Mouse (Mus musculus): ENCODE data around the gene Tctex1d1. TPM values are rescaled to one million over a fixed set of nuclear protein-coding genes. Genes with fewer than 3 reads are reported as not detected.

The Tctex1d1 gene
- polyA plus RNA-seq, 1 experiment from 2014 or later = 0.38 TPM

DNA sequence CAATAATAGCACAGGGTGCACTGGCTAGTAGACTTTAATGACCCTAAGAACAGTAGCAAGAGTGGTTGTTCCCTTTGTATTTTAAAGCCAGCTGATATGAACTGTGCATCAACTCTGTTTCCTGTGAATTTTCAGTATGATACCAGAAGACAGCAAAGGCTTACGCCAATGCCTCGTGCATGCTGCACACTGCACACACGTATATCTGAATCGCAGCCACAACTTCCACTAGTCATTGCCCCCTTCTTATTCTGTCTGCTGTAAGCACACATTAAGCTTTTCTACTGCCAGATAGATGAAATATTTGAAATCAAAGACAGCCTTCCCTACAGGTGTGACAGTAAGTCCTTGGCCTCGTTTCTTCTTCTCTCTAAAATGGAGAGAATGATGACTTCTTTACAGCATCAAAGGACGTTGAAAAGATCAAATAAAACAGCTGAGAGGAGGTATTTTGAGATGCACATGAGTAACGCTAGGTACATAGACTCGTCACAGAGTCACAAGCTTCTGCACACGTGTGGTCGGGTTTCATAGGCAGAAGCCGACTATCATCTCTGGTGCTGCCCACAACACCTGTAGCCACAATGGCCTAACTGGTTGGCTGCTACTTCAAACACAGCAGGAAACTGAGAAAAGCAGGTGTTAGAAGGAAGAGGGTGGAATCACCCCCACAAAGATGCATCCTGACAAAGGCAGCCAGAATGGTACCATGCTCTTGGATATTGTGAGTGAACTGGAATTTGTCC, 12.4 kb downstream of the Tctex1d1 start:
- H3K27me3 ChIP-seq (ENCODE audit: insufficient read depth, poor library complexity, severe bottlenecking) = no peaks in the 10 kb centered on the region
- DNase-seq (ENCODE audit: low spot score) = no peak
- WGBS = 81% methylated on average over 11 of the region's 11 CpGs
- no peak overlapping the region for H3K27ac ChIP-seq
- H3K9me3 ChIP-seq = no peaks in the 10 kb centered on the region
- H3K4me1 ChIP-seq = 0 out of 2 replicates have a peak, but pooled peaks cover 3% of the 10 kb centered on the region
- no peaks in the 10 kb centered on the region for H3K36me3 ChIP-seq
- H3K4me3 ChIP-seq = no peak overlapping the region

DNA sequence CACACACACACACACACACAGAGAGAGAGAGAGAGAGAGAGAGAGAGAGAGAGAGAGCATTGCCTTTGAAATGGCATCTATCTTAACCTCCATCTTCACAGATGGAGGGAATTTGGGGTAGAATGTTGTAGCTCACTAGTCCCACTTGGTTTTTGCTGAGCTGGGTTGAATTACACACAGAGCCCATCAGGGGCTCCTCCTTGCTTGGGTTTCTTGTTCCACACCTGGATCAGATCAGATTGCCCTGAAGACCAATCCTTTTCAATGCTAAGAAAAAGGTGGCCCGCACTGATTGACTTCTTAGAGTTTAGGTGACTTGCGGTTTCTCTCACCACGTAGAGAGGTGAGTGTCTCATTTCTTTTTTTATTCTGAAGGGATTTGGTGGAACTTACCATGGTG, 13.3 kb downstream of the Tctex1d1 start:
- H3K36me3 ChIP-seq = no peaks in the 10 kb centered on the region
- 80% methylated on average over 3 of the region's 3 CpGs for WGBS
- no peak overlapping the region for H3K27ac ChIP-seq
- no peak for DNase-seq (ENCODE audit: low spot score)
- H3K27me3 ChIP-seq (ENCODE audit: insufficient read depth, poor library complexity, severe bottlenecking) = no peaks in the 10 kb centered on the region
- 0 out of 2 replicates have a peak, but pooled peaks cover 3% of the 10 kb centered on the region for H3K4me1 ChIP-seq
- no peak overlapping the region for H3K4me3 ChIP-seq
- no peaks in the 10 kb centered on the region for H3K9me3 ChIP-seq

DNA sequence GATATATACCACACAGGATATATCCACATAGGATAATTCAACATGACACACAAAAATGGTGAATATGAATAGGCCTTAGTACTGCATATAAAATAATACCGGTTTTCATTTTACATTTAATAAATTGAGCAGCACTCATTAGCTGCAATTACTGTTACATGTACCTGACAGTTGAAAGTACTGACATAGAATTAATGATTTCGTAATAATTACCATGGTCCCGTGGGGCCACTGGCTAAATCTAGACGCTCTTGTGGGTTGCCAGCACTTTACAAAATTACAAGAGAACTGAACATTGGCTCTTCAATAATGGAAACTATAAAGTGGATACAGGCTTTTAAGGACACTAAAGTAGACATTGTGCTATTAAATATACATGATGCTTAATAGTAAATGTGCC, 26.3 kb downstream of the Tctex1d1 start:
- Histone ChIP-seq H3K27me3 (ENCODE audit: insufficient read depth, poor library complexity, severe bottlenecking) (no peaks in the 10 kb centered on the region), H3K4me3 (no peak overlapping the region), H3K9me3 (no peaks in the 10 kb centered on the region), H3K27ac (no peak overlapping the region), H3K36me3 (no peaks in the 10 kb centered on the region), H3K4me1 (peaks cover 9% of the 10 kb centered on the region; the same call in 1 of the 2 replicates)
- WGBS = 80% methylated on average over 4 of the region's 4 CpGs
- DNase-seq (ENCODE audit: low spot score) = no peak

DNA sequence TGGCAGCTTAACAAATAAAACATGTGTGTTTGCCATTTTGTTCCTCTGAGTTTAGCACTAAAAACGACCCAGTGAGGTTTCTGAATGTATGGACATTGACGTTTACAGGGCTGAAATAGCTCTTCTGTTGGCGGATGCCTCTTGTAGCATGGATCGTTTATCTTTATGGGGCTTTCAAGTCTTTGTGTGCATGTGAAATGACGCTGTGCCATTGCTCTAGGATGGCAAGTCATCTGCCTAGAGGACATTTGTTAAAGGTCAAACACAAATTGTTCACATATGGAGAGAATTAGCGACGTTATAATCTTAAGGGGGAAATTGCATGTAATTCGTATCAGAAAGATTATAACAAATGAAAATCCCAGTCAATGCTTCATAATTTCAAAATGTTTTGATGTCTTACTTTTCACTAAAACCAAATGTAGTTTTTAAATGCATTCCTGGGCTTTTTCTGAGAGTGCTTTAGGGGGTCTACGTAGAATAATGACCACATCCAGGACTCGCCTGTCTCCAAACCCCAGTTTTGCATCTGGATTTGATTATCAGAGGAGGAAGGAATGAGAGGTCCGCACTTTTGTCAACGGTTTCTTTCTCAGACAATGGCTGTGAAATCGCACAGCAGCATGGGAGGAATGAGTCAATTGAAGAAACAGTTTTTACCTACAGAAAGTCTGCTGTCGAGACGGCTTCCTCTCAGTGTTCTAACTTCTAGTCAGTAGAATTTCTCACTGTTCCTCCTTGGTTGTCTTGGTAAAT, 27.0 kb downstream of the Tctex1d1 start:
- WGBS = 69% methylated on average over 15 of the region's 15 CpGs
- no peaks in the 10 kb centered on the region for H3K27me3 ChIP-seq (ENCODE audit: insufficient read depth, poor library complexity, severe bottlenecking)
- H3K36me3 ChIP-seq = no peaks in the 10 kb centered on the region
- DNase-seq (ENCODE audit: low spot score) = no peak
- H3K4me1 ChIP-seq = peaks cover 9% of the 10 kb centered on the region; the same call in 1 of the 2 replicates
- H3K4me3 ChIP-seq = no peak overlapping the region
- no peaks in the 10 kb centered on the region for H3K9me3 ChIP-seq
- H3K27ac ChIP-seq = no peak overlapping the region

DNA sequence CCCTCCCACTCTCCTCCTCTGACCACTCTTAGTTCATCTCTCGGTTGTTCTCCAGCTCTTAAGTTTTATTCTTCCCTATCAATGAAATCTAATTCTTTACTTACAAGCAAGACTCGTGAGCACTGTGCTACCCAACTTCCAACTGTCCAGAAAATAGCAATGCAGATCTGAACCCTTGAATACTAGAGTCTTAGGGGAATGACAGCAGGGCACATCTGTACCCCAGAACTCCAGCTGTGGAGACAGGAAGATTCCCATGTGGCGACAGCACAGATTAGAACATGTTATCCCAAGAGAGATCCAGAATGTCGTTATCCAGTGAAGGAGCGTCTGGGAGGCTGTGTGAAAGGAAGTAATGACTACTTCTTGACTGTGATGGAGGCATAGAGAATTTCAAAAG, 27.9 kb downstream of the Tctex1d1 start:
- Histone ChIP-seq H3K9me3 (no peaks in the 10 kb centered on the region), H3K4me1 (peaks cover 9% of the 10 kb centered on the region; the same call in 1 of the 2 replicates), H3K36me3 (no peaks in the 10 kb centered on the region), H3K27me3 (ENCODE audit: insufficient read depth, poor library complexity, severe bottlenecking) (no peaks in the 10 kb centered on the region), H3K27ac (0 out of 2 replicates have a peak overlapping the region, but pooled peaks have one; percentile 18), H3K4me3 (no peak overlapping the region)
- 57% methylated on average over 5 of the region's 5 CpGs for WGBS
- DNase-seq (ENCODE audit: low spot score) = no peak

DNA sequence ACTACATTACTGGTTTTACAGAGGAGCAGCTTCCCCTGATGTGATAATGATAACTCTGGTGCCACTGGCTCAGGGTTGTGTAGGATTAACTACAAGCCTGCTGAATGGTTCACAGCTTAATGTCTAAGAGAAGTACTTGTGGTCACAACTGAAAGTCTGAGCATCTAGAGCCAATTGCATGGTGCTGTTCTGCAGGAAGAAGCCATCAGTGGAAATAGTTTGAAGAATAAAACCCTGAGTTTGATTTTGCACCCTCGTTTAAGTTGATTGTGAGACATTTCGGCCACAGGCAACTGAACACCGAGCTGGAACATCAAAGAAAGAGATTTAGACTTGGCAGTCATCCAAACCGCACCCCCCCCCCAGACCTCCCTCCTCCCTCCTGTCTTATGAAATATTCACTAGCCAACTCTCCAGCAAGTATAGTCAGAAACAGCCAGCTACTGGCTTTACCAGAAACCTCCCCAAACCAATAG, 28.6 kb downstream of the Tctex1d1 start:
- Histone ChIP-seq H3K27me3 (ENCODE audit: insufficient read depth, poor library complexity, severe bottlenecking) (no peaks in the 10 kb centered on the region), H3K4me1 (peaks cover 13% of the 10 kb centered on the region; the same call in 1 of the 2 replicates), H3K9me3 (no peaks in the 10 kb centered on the region), H3K27ac (peak overlapping the region; percentile 16; the same call in 1 of the 2 replicates), H3K4me3 (no peak overlapping the region), H3K36me3 (no peaks in the 10 kb centered on the region)
- 49% methylated on average over 4 of the region's 4 CpGs for WGBS
- no peak for DNase-seq (ENCODE audit: low spot score)

DNA sequence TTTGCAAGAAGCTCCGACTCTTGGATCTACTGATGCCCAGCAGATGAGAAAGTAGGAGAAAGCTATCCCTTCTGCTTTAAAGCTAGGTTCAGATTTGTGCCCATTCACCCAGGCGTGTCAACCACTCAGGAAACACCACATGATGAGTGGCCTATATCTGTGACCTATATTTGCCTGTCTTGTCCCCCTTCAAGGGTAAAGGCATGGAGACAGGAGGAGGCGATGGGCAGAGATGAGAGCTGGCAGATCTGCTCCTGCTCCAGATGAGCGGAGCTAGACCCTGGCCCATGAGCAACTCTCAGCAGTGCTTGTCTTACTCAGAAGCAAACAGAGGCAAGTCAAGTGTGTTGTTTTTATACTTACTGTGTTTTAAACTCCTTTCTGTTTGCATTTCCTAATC, 32.3 kb downstream of the Tctex1d1 start:
- H3K27me3 ChIP-seq (ENCODE audit: insufficient read depth, poor library complexity, severe bottlenecking) = no peaks in the 10 kb centered on the region
- no peaks in the 10 kb centered on the region for H3K36me3 ChIP-seq
- no peak overlapping the region for H3K27ac ChIP-seq
- no peak for DNase-seq (ENCODE audit: low spot score)
- no peak overlapping the region for H3K4me3 ChIP-seq
- 82% methylated on average over 4 of the region's 4 CpGs for WGBS
- no peaks in the 10 kb centered on the region for H3K9me3 ChIP-seq
- peaks cover 20% of the 10 kb centered on the region; the same call in 1 of the 2 replicates for H3K4me1 ChIP-seq

DNA sequence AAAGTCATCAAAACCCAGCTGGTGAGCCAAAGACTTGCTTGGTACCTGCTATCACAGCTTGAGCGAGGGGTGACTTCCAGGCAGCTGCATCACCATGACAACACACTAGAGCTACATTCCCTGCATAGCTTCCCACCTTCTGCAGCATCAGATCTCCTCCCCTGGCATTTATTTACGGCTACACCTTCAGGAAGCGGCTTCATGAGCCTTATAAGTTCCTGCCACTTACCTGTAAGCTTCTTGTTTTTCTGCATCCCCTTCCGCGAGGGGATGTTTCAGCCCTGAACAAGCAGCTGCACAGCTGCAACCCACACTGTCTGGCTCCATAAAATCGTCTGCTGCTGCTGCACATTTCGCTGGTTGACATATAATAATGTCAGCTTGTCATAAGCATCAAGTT, 33.4 kb downstream of the Tctex1d1 start:
- H3K27ac ChIP-seq = no peak overlapping the region
- H3K27me3 ChIP-seq (ENCODE audit: insufficient read depth, poor library complexity, severe bottlenecking) = no peaks in the 10 kb centered on the region
- peaks cover 17% of the 10 kb centered on the region; the same call in 1 of the 2 replicates for H3K4me1 ChIP-seq
- H3K36me3 ChIP-seq = no peaks in the 10 kb centered on the region
- no peak overlapping the region for H3K4me3 ChIP-seq
- no peaks in the 10 kb centered on the region for H3K9me3 ChIP-seq
- no peak for DNase-seq (ENCODE audit: low spot score)
- WGBS = 45% methylated on average over 7 of the region's 7 CpGs

DNA sequence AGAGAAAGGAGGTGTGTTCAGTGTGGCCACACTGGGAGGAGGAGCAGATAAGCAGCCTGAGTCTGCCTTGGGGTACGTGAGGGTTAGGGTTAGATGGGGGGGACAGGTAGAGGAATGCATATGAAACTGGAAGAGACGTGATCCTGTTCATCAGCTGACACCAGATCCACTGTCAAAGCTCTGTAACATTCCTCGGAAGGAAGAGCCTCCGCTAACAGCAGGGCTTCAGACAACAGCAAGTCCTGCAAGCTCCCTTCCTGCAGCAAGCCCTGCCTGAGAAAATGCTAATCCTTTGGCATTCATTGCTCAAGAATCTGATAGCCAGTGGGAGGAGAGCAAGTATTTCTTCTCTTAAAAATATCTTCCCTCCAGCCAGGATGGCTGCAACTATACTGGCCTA, 35.1 kb downstream of the Tctex1d1 start:
- no peaks in the 10 kb centered on the region for H3K9me3 ChIP-seq
- H3K27ac ChIP-seq = no peak overlapping the region
- no peak for DNase-seq (ENCODE audit: low spot score)
- H3K4me1 ChIP-seq = peaks cover 11% of the 10 kb centered on the region; the same call in 1 of the 2 replicates
- H3K27me3 ChIP-seq (ENCODE audit: insufficient read depth, poor library complexity, severe bottlenecking) = no peaks in the 10 kb centered on the region
- 4% methylated on average over 4 of the region's 4 CpGs for WGBS
- H3K36me3 ChIP-seq = no peaks in the 10 kb centered on the region
- H3K4me3 ChIP-seq = peak overlapping the region; percentile 35

DNA sequence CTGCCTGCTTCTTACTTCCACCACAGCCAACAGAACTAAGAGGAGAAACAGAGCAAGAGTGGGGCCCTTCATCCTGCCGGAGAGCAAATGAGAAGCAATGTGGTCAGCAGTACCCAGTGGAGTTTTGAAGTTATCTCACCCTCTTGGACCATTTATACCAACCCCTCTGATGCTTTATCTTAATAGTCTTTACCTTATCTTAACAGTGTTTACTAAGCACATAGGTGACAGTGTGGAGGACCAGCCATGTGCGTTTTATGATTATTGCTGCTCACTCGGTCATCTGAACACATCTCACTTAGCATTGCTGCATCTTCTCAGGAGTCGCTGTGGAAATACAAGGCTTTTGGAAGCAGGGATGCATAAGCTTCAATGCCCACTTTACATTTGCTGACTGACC, 48.2 kb downstream of the Tctex1d1 start, which contains the start of gene Insl5:
Insl5 (minus strand) TSS at position 222 of the 400 bp plus-strand sequence.
- no peaks in the 10 kb centered on the region for H3K27me3 ChIP-seq (ENCODE audit: insufficient read depth, poor library complexity, severe bottlenecking)
- 60% methylated on average over 4 of the region's 4 CpGs for WGBS
- no peaks in the 10 kb centered on the region for H3K36me3 ChIP-seq
- peaks cover 8% of the 10 kb centered on the region; the same call in 1 of the 2 replicates for H3K4me1 ChIP-seq
- no peak for DNase-seq (ENCODE audit: low spot score)
- H3K27ac ChIP-seq = no peak within 1 kb of the TSS
- no peak within 1 kb of the TSS for H3K4me3 ChIP-seq
- no peaks in the 10 kb centered on the region for H3K9me3 ChIP-seq

DNA sequence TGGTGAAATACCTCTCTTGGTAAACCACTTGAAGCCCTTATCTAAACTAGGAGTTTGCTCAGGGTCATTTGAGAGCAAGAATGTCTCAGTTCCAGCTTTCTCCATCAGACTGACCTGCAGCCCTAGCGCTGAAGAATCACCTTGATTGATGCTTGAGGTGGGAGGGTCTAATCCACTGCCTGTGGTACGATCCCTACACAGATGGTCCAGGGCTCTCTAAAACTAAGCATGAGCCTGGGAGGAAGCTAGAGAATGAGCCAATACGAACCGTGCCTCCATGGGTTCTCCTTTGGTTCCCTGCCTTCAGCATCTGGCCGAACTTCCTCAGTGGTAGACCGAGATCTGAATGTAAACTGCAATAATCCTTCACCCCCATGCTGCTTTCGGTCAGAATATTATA, 49.3 kb downstream of the Tctex1d1 start:
- WGBS = 81% methylated on average over 7 of the region's 7 CpGs
- no peaks in the 10 kb centered on the region for H3K27me3 ChIP-seq (ENCODE audit: insufficient read depth, poor library complexity, severe bottlenecking)

DNA sequence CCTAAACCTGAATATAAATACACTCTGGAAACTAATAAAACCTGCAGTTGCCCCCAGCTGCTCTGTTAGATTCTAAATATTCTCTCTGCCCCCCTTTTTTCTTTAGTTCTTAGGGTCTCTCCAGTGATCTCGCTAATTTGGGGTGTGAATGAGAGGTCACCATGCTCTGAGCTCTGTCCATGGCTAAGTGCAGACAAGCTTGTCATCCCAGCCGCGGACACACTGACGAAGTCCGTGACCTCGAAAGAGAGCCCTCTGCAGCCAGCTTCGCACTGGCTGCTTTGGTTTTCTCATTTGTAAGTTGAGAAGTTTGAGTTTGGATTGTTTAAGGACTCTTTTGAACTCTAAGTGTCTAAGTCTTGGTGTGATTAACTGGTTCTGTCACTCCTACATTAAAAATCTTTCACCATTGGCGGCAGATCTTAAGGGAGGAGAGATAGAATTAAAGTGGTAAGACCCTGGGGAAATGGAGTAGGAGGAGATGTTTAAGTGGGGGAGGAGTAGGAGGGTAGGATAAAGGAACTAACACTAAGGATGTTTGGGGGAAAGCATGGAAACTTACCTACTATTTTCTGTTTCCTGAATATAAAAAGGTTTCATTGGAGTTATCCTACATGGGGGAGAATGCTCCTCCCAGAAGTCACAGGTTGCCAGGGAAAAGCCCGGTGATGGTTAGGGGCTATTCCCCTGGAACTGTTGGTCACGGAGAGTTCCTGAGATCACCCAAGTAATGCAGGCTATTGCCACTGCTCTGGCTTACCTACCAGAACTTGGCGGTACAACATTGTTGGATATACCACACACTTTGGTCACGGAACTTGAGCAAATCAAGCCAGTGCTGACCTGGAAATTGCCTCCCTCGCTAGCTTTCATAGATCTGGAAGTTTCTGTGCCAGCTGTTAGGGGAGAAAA, 50.0 kb downstream of the Tctex1d1 start:
- no peak overlapping the region for H3K27ac ChIP-seq
- no peaks in the 10 kb centered on the region for H3K9me3 ChIP-seq
- H3K4me1 ChIP-seq = peaks cover 8% of the 10 kb centered on the region; the same call in 1 of the 2 replicates
- H3K4me3 ChIP-seq = no peak overlapping the region
- no peaks in the 10 kb centered on the region for H3K36me3 ChIP-seq
- WGBS = 60% methylated on average over 13 of the region's 13 CpGs
- no peaks in the 10 kb centered on the region for H3K27me3 ChIP-seq (ENCODE audit: insufficient read depth, poor library complexity, severe bottlenecking)
- no peak for DNase-seq (ENCODE audit: low spot score)

More for the DNA sequence above, 49.3 kb downstream of the Tctex1d1 start:
- H3K4me1 ChIP-seq = peaks cover 8% of the 10 kb centered on the region; the same call in 1 of the 2 replicates
- H3K9me3 ChIP-seq = no peaks in the 10 kb centered on the region
- no peak overlapping the region for H3K4me3 ChIP-seq
- H3K27ac ChIP-seq = no peak overlapping the region
- no peak for DNase-seq (ENCODE audit: low spot score)
- H3K36me3 ChIP-seq = no peaks in the 10 kb centered on the region

Measured in heart, embryonic 10.5 days (tissue).